Mouse (Mus musculus) heart, adult 8-10 months (tissue): ENCODE data around the gene Cplx2. TPM values are rescaled to one million over a fixed set of nuclear protein-coding genes. Genes with fewer than 3 reads are reported as not detected.

Experiments
- DNase-seq: peaks from one replicate; pipeline ENCODE4 v3.0.0; 2022; ENCODE audit warnings: low spot score
- total RNA-seq, 4 experiments: library from RNA; stranded (reverse); gene quantifications; 2 replicates each; pipeline ENCODE4 v1.2.4; 2022

Cplx2 gene
- 1 to 10 TPM; 2.0 to 3.0 (median 2.5) TPM for total RNA-seq

DNA sequence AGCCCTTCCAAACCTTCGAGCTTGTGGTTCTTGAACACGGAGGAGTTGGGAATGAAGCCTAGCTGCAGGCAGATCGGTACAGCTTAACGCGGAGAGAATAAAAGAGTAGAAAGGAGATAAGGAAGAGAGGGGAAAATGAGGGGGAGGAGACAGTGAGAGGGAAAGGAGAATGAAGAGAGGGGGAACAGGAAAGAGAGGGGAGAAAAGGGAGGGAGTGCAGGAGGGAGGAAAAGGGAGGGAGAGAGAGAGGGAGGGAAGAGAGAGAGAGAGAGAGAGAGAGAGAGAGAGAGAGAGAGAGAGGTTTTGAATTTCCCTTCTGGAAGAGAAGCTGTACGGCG, at the start of gene Cplx2:
Gene Cplx2, plus strand, starts transcription at position 301 of the 338 bp plus-strand sequence.
- DNase-seq = no peak

DNA sequence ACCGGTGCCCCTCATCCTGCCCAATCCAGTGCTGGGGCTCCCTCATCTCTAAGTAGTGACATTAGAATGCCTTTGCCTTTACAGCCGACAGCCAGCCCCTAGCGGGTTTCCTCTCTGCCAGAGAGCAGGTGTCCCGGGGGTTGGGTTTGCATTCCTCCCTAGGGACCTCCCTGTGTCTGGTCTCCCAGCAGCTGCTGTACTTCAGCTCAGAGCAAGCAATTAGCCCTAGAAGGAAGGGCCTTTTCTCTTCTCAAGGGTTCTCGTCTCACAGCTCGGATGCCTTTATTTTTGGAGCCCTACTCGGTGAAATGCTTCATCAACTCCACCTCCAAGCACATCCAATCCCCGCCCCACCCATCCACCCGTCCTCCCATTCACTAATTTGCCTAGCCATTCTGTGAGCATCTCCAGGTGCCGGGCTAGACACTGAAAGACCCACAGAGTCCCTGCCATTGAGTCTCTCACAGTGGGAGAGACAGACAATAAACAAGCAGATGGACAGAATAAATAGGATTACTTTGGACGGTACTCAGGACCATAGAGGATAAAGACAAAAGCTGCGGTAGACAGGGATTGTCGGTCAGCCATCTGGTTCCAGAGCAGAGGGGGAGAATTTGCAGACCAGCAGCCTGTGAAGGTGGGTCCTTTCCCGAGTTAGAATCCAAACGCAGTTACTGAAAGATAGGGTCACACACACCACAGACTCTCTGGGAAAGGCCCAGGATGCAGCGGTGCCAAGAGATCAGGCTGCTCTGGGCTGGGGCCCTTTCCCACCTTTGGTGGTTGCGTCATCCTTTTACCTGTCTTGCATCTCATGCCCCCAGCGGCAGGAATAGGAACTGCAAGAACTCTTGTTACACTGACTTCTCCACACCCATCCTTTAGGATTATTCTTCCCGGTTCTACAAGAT, 48.5 kb upstream of the Cplx2 start:
- peak; percentile 63 for DNase-seq

- peak; percentile 33 for DNase-seq
Observed at GRCm38 (mm10) chr13:54323307-54324165, 47.6 kb upstream of the Cplx2 start.

- no peak for DNase-seq
Observed at GRCm38 (mm10) chr13:54324178-54324577, 47.0 kb upstream of the Cplx2 start.

- DNase-seq = no peak
Observed at GRCm38 (mm10) chr13:54325814-54326213, 45.3 kb upstream of the Cplx2 start.

DNA sequence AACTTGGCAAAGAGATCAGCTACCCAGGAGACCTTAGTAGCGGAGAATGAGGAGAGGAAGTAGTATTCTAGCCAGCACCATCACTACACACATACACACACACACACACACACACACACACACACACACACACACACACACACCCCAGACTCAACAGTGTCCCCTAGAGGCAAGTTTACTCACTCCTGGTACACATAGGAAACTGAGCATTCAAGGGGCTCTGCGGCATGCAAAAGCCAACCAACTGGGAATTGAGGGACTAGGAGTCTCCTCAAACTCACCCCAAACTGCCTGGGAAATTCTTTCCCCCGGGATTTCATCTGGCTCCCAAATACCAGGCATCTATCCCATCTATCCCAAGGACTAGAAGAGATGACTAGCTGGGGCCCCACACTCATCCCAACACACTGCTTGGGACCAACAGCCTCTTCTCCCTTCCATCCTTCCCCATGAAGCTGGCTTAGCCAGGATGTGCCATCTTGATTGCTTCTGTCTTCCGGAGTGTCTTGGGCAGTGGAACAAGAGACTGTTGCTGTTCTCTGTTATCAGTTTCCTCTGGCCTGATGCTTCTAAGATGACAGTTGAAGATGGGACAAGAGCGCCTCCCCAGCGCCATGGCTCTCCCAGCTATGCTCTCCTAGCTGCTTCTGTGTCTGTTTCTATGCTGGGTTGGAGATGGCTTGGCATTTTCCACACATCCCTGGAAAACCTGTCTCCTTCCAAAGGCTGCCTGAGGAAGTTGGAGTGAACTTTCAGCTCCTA, 44.3 kb upstream of the Cplx2 start:
- no peak for DNase-seq

GRCm38 (mm10) chr13:54328029-54328428, 43.1 kb upstream of the Cplx2 start:
- DNase-seq = no peak

- no peak for DNase-seq
Observed at GRCm38 (mm10) chr13:54328954-54329490, 42.1 kb upstream of the Cplx2 start.

DNA sequence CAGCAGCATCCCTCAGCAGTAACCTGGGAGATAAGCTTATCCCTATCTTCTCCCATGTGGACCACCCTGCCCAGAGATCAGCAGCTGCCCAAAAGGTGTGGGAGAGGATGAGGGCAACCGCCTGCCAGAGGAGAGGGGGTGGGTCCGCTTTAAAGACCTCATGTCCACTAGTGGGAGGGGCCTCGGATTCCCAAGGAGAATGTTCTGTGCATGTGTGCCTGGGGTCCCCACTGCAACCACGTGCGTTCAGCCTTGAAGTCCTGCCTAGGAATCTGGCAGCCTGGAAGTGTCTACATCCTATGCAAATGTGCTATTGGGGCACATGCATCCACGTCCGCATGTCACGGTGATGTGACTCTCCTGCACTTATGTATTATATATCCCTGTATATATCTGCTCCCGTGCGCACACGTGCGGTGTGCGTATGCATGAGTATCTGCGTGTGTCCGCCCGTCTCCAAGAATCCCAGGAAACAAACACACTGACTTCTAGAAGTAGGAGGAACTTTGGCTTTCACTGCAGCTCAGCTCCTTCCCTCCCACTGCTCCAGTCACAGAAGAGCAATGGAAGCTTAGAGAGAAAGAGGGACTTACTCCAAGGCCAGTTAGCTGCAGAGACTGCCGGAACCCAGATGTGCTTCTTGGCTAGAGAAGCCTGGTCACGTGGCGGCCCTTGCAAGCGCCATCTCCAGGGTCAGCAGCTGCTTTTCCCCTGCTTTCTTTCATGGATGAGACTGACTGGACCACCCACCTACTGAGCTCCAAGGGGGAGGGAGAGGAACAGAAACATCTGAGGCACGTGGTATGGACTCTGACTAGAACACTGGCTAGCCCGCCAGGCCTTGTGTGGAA, 39.1 kb upstream of the Cplx2 start:
- DNase-seq = peak; percentile 81

- DNase-seq = no peak
Observed at GRCm38 (mm10) chr13:54332921-54333477, 38.1 kb upstream of the Cplx2 start.

DNA sequence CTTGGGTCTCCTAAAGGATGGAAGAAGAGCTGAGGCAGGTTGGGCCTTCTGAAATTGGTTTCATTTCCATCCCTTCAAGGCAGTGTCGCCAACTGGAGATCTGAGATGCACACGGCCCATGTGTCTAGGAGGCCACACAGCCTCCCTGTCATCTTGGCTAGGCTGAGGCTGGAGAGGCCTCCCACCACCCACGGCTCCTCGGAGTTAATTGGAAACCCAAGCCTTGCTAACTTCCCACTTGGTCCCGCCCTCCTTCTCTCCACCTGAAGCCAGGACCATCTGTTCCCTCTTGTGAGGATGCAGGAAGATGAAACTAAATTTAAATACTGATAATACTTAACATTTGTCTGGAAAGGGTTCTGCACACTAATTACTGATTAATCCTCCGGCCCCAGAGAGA, 34.1 kb upstream of the Cplx2 start:
- DNase-seq = no peak

- no peak for DNase-seq
Observed at GRCm38 (mm10) chr13:54337541-54337940, 33.6 kb upstream of the Cplx2 start.

- DNase-seq = no peak
Observed at GRCm38 (mm10) chr13:54338815-54339214, 32.3 kb upstream of the Cplx2 start.

GRCm38 (mm10) chr13:54345885-54346647, 25.1 kb upstream of the Cplx2 start:
- no peak for DNase-seq

DNA sequence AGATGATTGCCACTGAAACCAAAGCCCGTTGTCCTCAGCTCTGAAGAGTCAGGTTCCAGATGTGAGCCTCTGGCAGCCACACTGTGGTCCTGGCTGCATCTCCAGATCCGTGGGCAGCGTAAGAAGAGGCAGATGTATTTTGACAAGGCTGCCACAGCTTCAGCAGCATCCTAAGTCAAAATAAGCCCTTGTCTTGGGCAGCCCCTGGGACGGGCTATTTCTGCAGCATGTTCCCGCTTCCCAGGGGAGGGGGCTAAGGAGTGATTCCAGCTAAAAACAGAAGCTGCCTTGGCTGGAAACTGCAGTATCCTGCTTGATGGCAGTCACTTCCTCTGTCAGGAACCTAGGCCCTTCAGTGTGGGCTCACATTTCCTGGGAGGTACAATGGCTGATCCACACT, 23.1 kb upstream of the Cplx2 start:
- DNase-seq = no peak

DNA sequence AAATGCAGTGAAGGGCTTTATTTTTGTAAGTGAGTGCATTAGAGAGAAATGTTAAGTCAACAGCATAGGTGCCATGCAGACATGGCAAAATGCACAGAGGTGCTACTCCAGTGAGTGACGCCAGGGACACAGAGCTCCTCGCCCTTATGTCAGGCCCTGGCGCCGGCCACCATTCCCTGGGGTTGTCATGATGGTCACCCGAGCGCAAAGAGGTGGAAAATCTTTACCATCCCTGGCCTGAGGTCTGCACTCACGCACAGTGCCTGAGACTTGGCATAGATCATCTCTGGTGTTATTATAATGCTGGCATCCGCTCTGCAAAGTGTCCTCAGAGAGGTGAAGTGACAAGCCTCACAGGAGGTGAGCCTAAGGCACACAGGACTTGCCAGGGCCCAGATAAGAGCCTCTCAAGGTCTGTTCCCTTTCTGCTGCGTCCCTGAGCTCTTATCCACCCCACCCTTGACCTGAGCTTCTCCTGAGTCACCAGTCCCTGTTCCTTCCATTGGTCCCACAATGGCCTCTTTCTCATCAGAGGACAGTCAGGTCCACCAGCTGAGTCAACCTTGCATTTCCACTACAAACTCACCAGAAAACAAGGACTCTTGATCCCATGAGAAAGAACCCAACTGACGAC, 21.9 kb upstream of the Cplx2 start:
- DNase-seq = no peak

- no peak for DNase-seq
Observed at GRCm38 (mm10) chr13:54357420-54357819, 13.7 kb upstream of the Cplx2 start.

GRCm38 (mm10) chr13:54359181-54359580, 12.0 kb upstream of the Cplx2 start:
- no peak for DNase-seq

DNA sequence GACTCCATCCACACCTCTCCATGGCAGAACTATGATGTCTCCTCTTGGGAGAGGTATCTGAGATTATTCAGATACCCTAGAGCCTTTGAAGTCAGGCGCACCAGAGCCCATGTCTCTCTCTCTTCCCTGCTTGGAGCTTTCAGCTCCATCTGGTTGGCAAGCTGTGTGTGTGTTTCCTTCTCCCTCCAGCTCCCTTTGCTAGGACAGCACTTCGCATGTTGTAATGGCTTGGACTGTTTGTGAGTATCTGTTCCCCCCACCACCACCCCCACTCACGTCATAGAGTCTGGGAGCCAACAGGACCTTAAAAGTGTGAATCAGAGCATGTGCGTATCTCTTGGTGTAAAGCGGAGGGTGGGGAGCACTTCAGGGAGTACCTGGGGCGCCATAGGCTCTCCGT, 6.5 kb upstream of the Cplx2 start:
- DNase-seq = no peak
